ENCODE assay signal across 17 mouse cellular contexts in the genomic region with DNA sequence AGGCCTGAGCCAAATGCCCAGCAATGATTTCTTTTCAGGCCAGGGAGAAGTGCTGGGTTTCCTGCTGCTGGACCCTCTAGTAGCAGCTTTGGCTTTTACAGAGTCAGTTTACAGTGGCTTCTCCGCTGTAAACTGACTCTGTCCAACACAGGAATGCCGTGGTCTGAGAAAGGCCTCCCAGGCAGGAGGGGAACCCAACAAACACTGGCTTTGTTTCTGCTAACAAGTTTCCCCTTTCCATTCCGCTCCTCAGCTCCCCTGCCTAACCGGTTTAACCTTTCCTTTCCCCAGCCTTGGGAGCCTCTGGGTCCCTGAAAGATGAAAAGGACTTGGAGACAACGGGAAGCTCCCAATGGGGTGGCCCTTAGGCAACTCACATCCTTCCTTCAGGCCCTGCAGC. TPM values are rescaled to one million over a fixed set of nuclear protein-coding genes. Genes with fewer than 3 reads are reported as not detected.
DNase-seq lines count a peak whose midpoint lies in the region; ATAC-seq lines count a peak whose summit lies in the region.
"Had no signal": no experiment of that assay in that cellular context is flagged by ENCODE, and none has a peak within 500 bp of the region (broad histone marks: within the 10 kb centered on the region; RNA-seq: fewer than 3 reads in every experiment).

No protein-coding gene starts in this region.

- no peak for ATAC-seq in kidney, embryonic 15.5 days (replicated peaks; ENCODE audit: low FRiP score)
- no peak for ATAC-seq in limb, embryonic 13.5 days (ENCODE audit: low FRiP score, low read depth)
- ATAC-seq in megakaryocyte-erythroid progenitor cell, adult 5-6 weeks (replicated peaks; ENCODE audit: low FRiP score, low TSS enrichment, poor library complexity, severe bottlenecking), result no peak

- no peak overlapping the region for H3K9ac ChIP-seq in kidney, embryonic 15.5 days
- no peak overlapping the region for H3K9ac ChIP-seq in limb, embryonic 13.5 days

- H3K9me3 ChIP-seq in kidney, embryonic 15.5 days (replicated peaks), result no peaks in the 10 kb centered on the region
- no peaks in the 10 kb centered on the region for H3K9me3 ChIP-seq in limb, embryonic 13.5 days
- H3K9me3 ChIP-seq: G1E had no signal

- H3K27ac ChIP-seq in kidney, embryonic 15.5 days, result peak overlapping the region; percentile 69
- H3K27ac ChIP-seq in limb, embryonic 13.5 days, result peak overlapping the region; percentile 39; the same call in 1 of the 2 replicates
- H3K27ac ChIP-seq: macrophage had no signal

- H3K4me3 ChIP-seq in kidney, embryonic 15.5 days (replicated peaks), result no peak overlapping the region
- H3K4me3 ChIP-seq in limb, embryonic 13.5 days, result no peak overlapping the region

- H3K4me1 ChIP-seq in kidney, embryonic 15.5 days, result peaks cover 37% of the 10 kb centered on the region
- peaks cover 32% of the 10 kb centered on the region for H3K4me1 ChIP-seq in limb, embryonic 13.5 days

- no peak overlapping the region for H3K4me2 ChIP-seq in kidney, embryonic 15.5 days
- H3K4me2 ChIP-seq in limb, embryonic 13.5 days (replicated peaks), result no peak overlapping the region

- H3K27me3 ChIP-seq in kidney, embryonic 15.5 days, result no peaks in the 10 kb centered on the region
- no peaks in the 10 kb centered on the region for H3K27me3 ChIP-seq in limb, embryonic 13.5 days

- WGBS in kidney, embryonic 15.5 days, result 17% methylated on average over 5 of the region's 5 CpGs
- 28% methylated on average over 5 of the region's 5 CpGs for WGBS in limb, embryonic 13.5 days

- peak; percentile 17 for DNase-seq in embryo, embryonic 9.5 days (ENCODE audit: extremely low spot score)
- DNase-seq in embryo, embryonic 10.5 days (ENCODE audit: low spot score), result no peak
- DNase-seq in kidney, adult 18-20 months, result no peak
- DNase-seq in R1 (ENCODE audit: low read depth, low spot score), result peak; percentile 77
- no peak for DNase-seq in frontal cortex, postnatal 36 days (ENCODE audit: low spot score in 2 of 2)
- DNase-seq: cerebellum, postnatal 25 days; gastrocnemius, postnatal 14 days; heart, postnatal 14 days; kidney, adult 11 months had no signal

- H3K36me3 ChIP-seq in kidney, embryonic 15.5 days, result peaks cover 37% of the 10 kb centered on the region
- peaks cover 43% of the 10 kb centered on the region for H3K36me3 ChIP-seq in limb, embryonic 13.5 days

RNA-seq across cellular contexts. Expression of gene Ssr2, which starts 14.6 kb away (rescaled TPM):
- 300 and 318 TPM in 2 replicates for polyA plus RNA-seq in kidney, embryonic 15.5 days (2015; fragmentation: Nextera tagmentation; extraction: Ambion mirVana)
- polyA plus RNA-seq in limb, embryonic 13.5 days (2015; fragmentation: Nextera tagmentation; extraction: Ambion mirVana), result 294 and 306 TPM in 2 replicates
- 200 and 308 TPM in 2 replicates for total RNA-seq in megakaryocyte-erythroid progenitor cell, adult 5-6 weeks (2014; fragmentation: Nextera tagmentation)
- 111 and 165 TPM in 2 replicates for total RNA-seq in megakaryocyte-erythroid progenitor cell, adult 5-6 weeks (2017)

RNA-seq across cellular contexts. Expression of gene Arhgef2, which starts 15.5 kb away (rescaled TPM):
- polyA plus RNA-seq in kidney, embryonic 15.5 days (2015; fragmentation: Nextera tagmentation; extraction: Ambion mirVana), result 99.8 and 104 TPM in 2 replicates
- polyA plus RNA-seq in limb, embryonic 13.5 days (2015; fragmentation: Nextera tagmentation; extraction: Ambion mirVana), result 105 and 107 TPM in 2 replicates
- 94.6 and 96.0 TPM in 2 replicates for total RNA-seq in megakaryocyte-erythroid progenitor cell, adult 5-6 weeks (2014; fragmentation: Nextera tagmentation)
- total RNA-seq in megakaryocyte-erythroid progenitor cell, adult 5-6 weeks (2017), result 41.9 and 75.8 TPM in 2 replicates

RNA-seq across cellular contexts. Expression of gene Ubqln4, which starts 36.7 kb away (rescaled TPM):
- polyA plus RNA-seq in kidney, embryonic 15.5 days (2015; fragmentation: Nextera tagmentation; extraction: Ambion mirVana), result 54.0 and 57.9 TPM in 2 replicates
- 46.6 and 48.2 TPM in 2 replicates for polyA plus RNA-seq in limb, embryonic 13.5 days (2015; fragmentation: Nextera tagmentation; extraction: Ambion mirVana)
- total RNA-seq in megakaryocyte-erythroid progenitor cell, adult 5-6 weeks (2014; fragmentation: Nextera tagmentation), result 72.3 and 94.1 TPM in 2 replicates
- 52.5 and 56.0 TPM in 2 replicates for total RNA-seq in megakaryocyte-erythroid progenitor cell, adult 5-6 weeks (2017)

RNA-seq across cellular contexts. Expression of gene Lamtor2, which starts 37.4 kb away (rescaled TPM):
- polyA plus RNA-seq in kidney, embryonic 15.5 days (2015; fragmentation: Nextera tagmentation; extraction: Ambion mirVana), result 167 and 173 TPM in 2 replicates
- 147 and 154 TPM in 2 replicates for polyA plus RNA-seq in limb, embryonic 13.5 days (2015; fragmentation: Nextera tagmentation; extraction: Ambion mirVana)
- total RNA-seq in megakaryocyte-erythroid progenitor cell, adult 5-6 weeks (2014; fragmentation: Nextera tagmentation), result 36.4 and 68.6 TPM in 2 replicates
- 57.0 and 87.8 TPM in 2 replicates for total RNA-seq in megakaryocyte-erythroid progenitor cell, adult 5-6 weeks (2017)

RNA-seq across cellular contexts. Expression of gene Rab25, which starts 42.1 kb away (rescaled TPM):
- polyA plus RNA-seq in kidney, embryonic 15.5 days (2015; fragmentation: Nextera tagmentation; extraction: Ambion mirVana), result 15.1 and 17.4 TPM in 2 replicates
- 7.7 and 9.3 TPM in 2 replicates for polyA plus RNA-seq in limb, embryonic 13.5 days (2015; fragmentation: Nextera tagmentation; extraction: Ambion mirVana)
- total RNA-seq in megakaryocyte-erythroid progenitor cell, adult 5-6 weeks (2014; fragmentation: Nextera tagmentation), result not detected in 2 replicates
- 0.14 TPM in 1 of 2 replicates, not detected in the other for total RNA-seq in megakaryocyte-erythroid progenitor cell, adult 5-6 weeks (2017)
- total RNA-seq: gastrocnemius, postnatal 14 days; layer of hippocampus, postnatal 10 days; left cerebral cortex, postnatal 36 days; monocyte, adult 5-6 weeks had no signal
- polyA plus RNA-seq: macrophage had no signal

Comparison
In these comparisons a context has a peak if more than half of its experiments do, and no peak if none do; other contexts are left out.
1. DNase-seq: peak in embryo, embryonic 9.5 days (single experiment) and R1 (single experiment); none in embryo, embryonic 10.5 days (single experiment), kidney, adult 18-20 months (single experiment) and frontal cortex, postnatal 36 days (0 of 2).